In genomic region chr8:61528197-61528596, GRCm38 (mm10) we compare ENCODE assay signal across 22 mouse cellular contexts.
"Had no signal": no experiment of that assay in that cellular context is flagged by ENCODE, and none has a peak within 500 bp of the region (broad histone marks: within the 10 kb centered on the region; RNA-seq: fewer than 3 reads in every experiment).

No protein-coding gene starts in this region.

- H3K27me3 ChIP-seq: heart, embryonic 12.5 days; hindbrain, embryonic 12.5 days; limb, embryonic 13.5 days; limb, embryonic 15.5 days had no signal

- ATAC-seq: hindbrain, embryonic 16.5 days; inflammation-experienced regulatory T-cells, adult 6 months had no signal

- H3K4me2 ChIP-seq: heart, embryonic 12.5 days; hindbrain, embryonic 12.5 days; hindbrain, embryonic 14.5 days; limb, embryonic 13.5 days; limb, embryonic 15.5 days had no signal

- H3K4me1 ChIP-seq: heart, embryonic 10.5 days; hindbrain, embryonic 10.5 days; hindbrain, embryonic 12.5 days; limb, embryonic 13.5 days; limb, embryonic 15.5 days had no signal

- H3K9me3 ChIP-seq: heart, embryonic 10.5 days; heart, embryonic 12.5 days; hindbrain, embryonic 10.5 days; hindbrain, embryonic 12.5 days; limb, embryonic 13.5 days; limb, embryonic 15.5 days had no signal

- H3K9ac ChIP-seq: heart, embryonic 12.5 days; hindbrain, embryonic 12.5 days; hindbrain, embryonic 14.5 days; limb, embryonic 13.5 days; limb, embryonic 15.5 days had no signal

- DNase-seq: gastrocnemius, adult 2 months; gastrocnemius, postnatal 10 days; heart, adult 18-20 months; heart, postnatal 10 days; heart, postnatal 4 days; kidney, adult 18-20 months; kidney, adult 8-10 months; kidney, postnatal 10 days; kidney, postnatal 25 days; kidney, postnatal 4 days; layer of hippocampus, adult 9-11 months; layer of hippocampus, postnatal 36 days; left cerebral cortex, postnatal 4 days had no signal

- H3K4me3 ChIP-seq: gastrocnemius, adult 2 months; heart, embryonic 10.5 days; heart, embryonic 12.5 days; hindbrain, embryonic 10.5 days; hindbrain, embryonic 12.5 days; limb, embryonic 13.5 days; limb, embryonic 15.5 days had no signal

- H3K27ac ChIP-seq: gastrocnemius, adult 2 months; heart, embryonic 10.5 days; hindbrain, embryonic 10.5 days; hindbrain, embryonic 12.5 days; hindbrain, embryonic 14.5 days; limb, embryonic 13.5 days; limb, embryonic 15.5 days had no signal
